Mouse (Mus musculus) hindbrain, embryonic 11.5 days (tissue): ENCODE results near the gene Prune2. TPM values are rescaled to one million over a fixed set of nuclear protein-coding genes. Genes with fewer than 3 reads are reported as not detected.

Source experiments
- ATAC-seq: fragments of 200-750 bp; cut with Nextera tagmentation; 2 replicates; pipeline ENCODE4 v1.8.0; 2017; ENCODE audit warnings: mild to moderate bottlenecking, moderate TSS enrichment, moderate library complexity; ENCODE audit not compliant: low FRiP score
- DNase-seq: peaks from one replicate; pipeline ENCODE4 v3.0.0-alpha.2; 2015; ENCODE audit warnings: low spot score
- H3K27ac ChIP-seq: fragments of 300-500 bp; sonication (generic); 2 replicates; pipeline ENCODE4 v1.5.1; 2014; ENCODE audit warnings: mild to moderate bottlenecking, low read depth, low read length
- H3K27me3 ChIP-seq: fragments of 300-500 bp; sonication (generic); 2 replicates; pipeline ENCODE4 v1.6.1; 2014; ENCODE audit warnings: mild to moderate bottlenecking, low read length, moderate library complexity, mixed read lengths; ENCODE audit not compliant: control insufficient read depth, insufficient read depth
- H3K36me3 ChIP-seq: fragments of 300-500 bp; sonication (generic); 2 replicates; pipeline ENCODE4 v1.6.1; 2014; ENCODE audit warnings: mild to moderate bottlenecking, low read length, moderate library complexity, mixed read lengths; ENCODE audit not compliant: control insufficient read depth, insufficient read depth
- H3K4me1 ChIP-seq: fragments of 300-500 bp; sonication (generic); replicated peaks from 2 replicates; pipeline ENCODE4 v1.6.1; 2014; ENCODE audit warnings: low read length, mixed read lengths; ENCODE audit not compliant: control insufficient read depth, insufficient read depth
- H3K4me2 ChIP-seq: fragments of 300-500 bp; sonication (generic); replicated peaks from 2 replicates; pipeline ENCODE4 v1.6.1; 2014; ENCODE audit warnings: mild to moderate bottlenecking, low read depth, low read length
- H3K4me3 ChIP-seq: fragments of 300-500 bp; sonication (generic); 2 replicates; pipeline ENCODE4 v1.5.1; 2014; ENCODE audit warnings: low read depth, low read length
- H3K9ac ChIP-seq: fragments of 300-500 bp; sonication (generic); 2 replicates; pipeline ENCODE4 v1.6.1; 2014; ENCODE audit warnings: low read depth, low read length
- H3K9me3 ChIP-seq: fragments of 300-500 bp; sonication (generic); 2 replicates; pipeline ENCODE4 v1.6.1; 2016; ENCODE audit warnings: low read length; ENCODE audit not compliant: control insufficient read depth
- WGBS: fragments of 180-500 bp; shearing (Covaris S2); extraction: QIAGEN DNeasy Blood & Tissue Kit; methylation state at CpG from one replicate; pipeline ENCODE4 v1.1.7; 2014; 5-methylcytosine and 5-hydroxymethylcytosine counted together
- polyA plus RNA-seq: library from polyadenylated mRNA; unstranded; fragments of >200 nt; fragmentation: Nextera tagmentation; extraction: Ambion mirVana; gene quantifications from 2 replicates; pipeline ENCODE4 v1.2.1, GENCODE M21; 2014

Gene Prune2
- polyA plus RNA-seq, 1 experiment from 2014 or later: 2.9 TPM

GRCm38 (mm10) chr19:17214896-17215520 is 259.1 kb downstream of the Prune2 start:
- H3K4me3 ChIP-seq: no peak overlapping the region
- no peak overlapping the region for H3K9ac ChIP-seq
- no peak overlapping the region for H3K4me2 ChIP-seq
- no peaks in the 10 kb centered on the region for H3K36me3 ChIP-seq
- no peaks in the 10 kb centered on the region for H3K9me3 ChIP-seq
- H3K27ac ChIP-seq: no peak overlapping the region
- DNase-seq (no peak), ATAC-seq (no peak)
- 86% methylated on average over 13 of the region's 13 CpGs for WGBS
- H3K4me1 ChIP-seq: no peaks in the 10 kb centered on the region
- no peaks in the 10 kb centered on the region for H3K27me3 ChIP-seq

- Histone ChIP-seq H3K27ac (no peak overlapping the region), H3K27me3 (no peaks in the 10 kb centered on the region), H3K4me3 (no peak overlapping the region), H3K4me2 (no peak overlapping the region), H3K36me3 (no peaks in the 10 kb centered on the region), H3K9ac (no peak overlapping the region), H3K4me1 (no peaks in the 10 kb centered on the region), H3K9me3 (no peaks in the 10 kb centered on the region)
- WGBS: 83% methylated on average over 3 of the region's 3 CpGs
- DNase-seq (no peak), ATAC-seq (no peak)
These were observed 262.3 kb downstream of the Prune2 start for GRCm38 (mm10) chr19:17218195-17218594.

DNA sequence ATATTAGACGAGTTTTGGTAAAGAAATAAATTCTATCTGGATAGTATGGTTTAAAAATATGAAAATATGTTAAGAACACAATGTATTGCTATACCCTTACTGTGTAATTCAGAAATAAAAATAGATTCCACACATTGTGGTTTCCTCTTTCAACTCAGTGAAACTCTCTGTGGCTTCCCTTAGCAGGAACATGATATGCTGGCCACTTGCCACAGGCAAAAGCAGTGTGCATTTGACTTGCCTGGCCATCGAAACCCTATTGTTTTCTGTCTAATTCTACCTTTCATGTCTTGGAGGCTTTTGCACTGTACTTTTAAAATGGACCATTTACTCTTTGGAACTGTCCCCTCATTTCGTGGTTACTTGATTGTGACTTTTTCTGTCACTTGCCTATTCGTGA is 267.9 kb downstream of the Prune2 start:
- DNase-seq (no peak), ATAC-seq (no peak)
- Histone ChIP-seq H3K27ac (no peak overlapping the region), H3K4me1 (no peaks in the 10 kb centered on the region), H3K36me3 (no peaks in the 10 kb centered on the region), H3K27me3 (no peaks in the 10 kb centered on the region), H3K4me3 (no peak overlapping the region), H3K9ac (no peak overlapping the region), H3K4me2 (no peak overlapping the region), H3K9me3 (no peaks in the 10 kb centered on the region)
- 88% methylated on average over 4 of the region's 4 CpGs for WGBS

GRCm38 (mm10) chr19:17225570-17226083 is 269.7 kb downstream of the Prune2 start:
- Histone ChIP-seq H3K9me3 (no peaks in the 10 kb centered on the region), H3K4me2 (no peak overlapping the region), H3K4me1 (no peaks in the 10 kb centered on the region), H3K9ac (no peak overlapping the region), H3K27ac (no peak overlapping the region), H3K4me3 (no peak overlapping the region), H3K36me3 (no peaks in the 10 kb centered on the region), H3K27me3 (no peaks in the 10 kb centered on the region)
- DNase-seq (no peak), ATAC-seq (no peak)
- WGBS: 62% methylated on average over 5 of the region's 5 CpGs

DNA sequence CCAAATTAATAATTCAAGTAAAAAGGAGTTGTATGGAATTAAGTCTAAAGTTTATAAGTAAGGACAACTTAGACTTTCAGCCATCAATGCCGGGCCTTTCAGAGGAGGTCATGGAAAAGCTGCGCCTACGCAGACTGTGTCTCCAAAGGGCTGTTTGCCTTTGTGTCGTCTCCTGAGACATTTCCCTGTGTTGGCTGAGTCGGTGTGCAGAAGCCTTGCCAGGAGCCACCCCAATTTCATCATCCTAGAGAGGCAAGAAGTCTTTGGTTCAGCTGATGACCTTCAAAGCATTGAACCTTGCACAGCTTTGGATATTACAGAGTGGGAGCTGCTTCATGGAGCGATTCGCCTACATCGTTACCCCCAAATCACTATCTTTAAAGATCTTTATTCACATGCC is 270.2 kb downstream of the Prune2 start:
- Histone ChIP-seq H3K27me3 (no peaks in the 10 kb centered on the region), H3K36me3 (no peaks in the 10 kb centered on the region), H3K4me3 (no peak overlapping the region), H3K4me1 (no peaks in the 10 kb centered on the region), H3K4me2 (no peak overlapping the region), H3K9ac (no peak overlapping the region), H3K9me3 (no peaks in the 10 kb centered on the region), H3K27ac (no peak overlapping the region)
- 90% methylated on average over 8 of the region's 8 CpGs for WGBS
- ATAC-seq (no peak), DNase-seq (no peak)

DNA sequence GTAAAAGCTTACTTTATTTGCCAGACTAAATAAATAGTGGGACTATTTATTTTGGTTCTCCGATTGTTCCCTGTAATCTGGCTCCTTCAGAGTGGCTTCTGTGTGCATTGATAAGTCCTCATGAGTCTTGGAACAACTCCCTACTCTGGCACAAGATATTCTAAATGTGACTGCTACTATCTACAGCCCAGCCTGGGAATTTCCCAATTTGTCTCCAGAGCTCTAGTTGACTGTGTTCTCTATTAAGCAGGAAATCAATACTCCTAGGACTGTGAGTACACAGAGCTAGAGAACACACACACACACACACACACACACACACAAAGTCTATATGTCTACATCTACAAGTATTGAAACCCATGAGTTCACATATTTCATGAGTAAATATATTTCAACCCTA is 274.1 kb downstream of the Prune2 start:
- DNase-seq (no peak), ATAC-seq (no peak)
- Histone ChIP-seq H3K4me2 (no peak overlapping the region), H3K27me3 (no peaks in the 10 kb centered on the region), H3K27ac (no peak overlapping the region), H3K4me3 (no peak overlapping the region), H3K4me1 (no peaks in the 10 kb centered on the region), H3K36me3 (no peaks in the 10 kb centered on the region), H3K9ac (no peak overlapping the region), H3K9me3 (no peaks in the 10 kb centered on the region)
- WGBS: 83% methylated on average over 1 of the region's 1 CpGs

GRCm38 (mm10) chr19:17238471-17238870 is 282.6 kb downstream of the Prune2 start:
- WGBS: 85% methylated on average over 3 of the region's 3 CpGs
- Histone ChIP-seq H3K9ac (no peak overlapping the region), H3K27me3 (no peaks in the 10 kb centered on the region), H3K4me1 (no peaks in the 10 kb centered on the region), H3K4me3 (no peak overlapping the region), H3K4me2 (no peak overlapping the region), H3K9me3 (no peaks in the 10 kb centered on the region), H3K27ac (no peak overlapping the region), H3K36me3 (no peaks in the 10 kb centered on the region)
- DNase-seq (no peak), ATAC-seq (no peak)

DNA sequence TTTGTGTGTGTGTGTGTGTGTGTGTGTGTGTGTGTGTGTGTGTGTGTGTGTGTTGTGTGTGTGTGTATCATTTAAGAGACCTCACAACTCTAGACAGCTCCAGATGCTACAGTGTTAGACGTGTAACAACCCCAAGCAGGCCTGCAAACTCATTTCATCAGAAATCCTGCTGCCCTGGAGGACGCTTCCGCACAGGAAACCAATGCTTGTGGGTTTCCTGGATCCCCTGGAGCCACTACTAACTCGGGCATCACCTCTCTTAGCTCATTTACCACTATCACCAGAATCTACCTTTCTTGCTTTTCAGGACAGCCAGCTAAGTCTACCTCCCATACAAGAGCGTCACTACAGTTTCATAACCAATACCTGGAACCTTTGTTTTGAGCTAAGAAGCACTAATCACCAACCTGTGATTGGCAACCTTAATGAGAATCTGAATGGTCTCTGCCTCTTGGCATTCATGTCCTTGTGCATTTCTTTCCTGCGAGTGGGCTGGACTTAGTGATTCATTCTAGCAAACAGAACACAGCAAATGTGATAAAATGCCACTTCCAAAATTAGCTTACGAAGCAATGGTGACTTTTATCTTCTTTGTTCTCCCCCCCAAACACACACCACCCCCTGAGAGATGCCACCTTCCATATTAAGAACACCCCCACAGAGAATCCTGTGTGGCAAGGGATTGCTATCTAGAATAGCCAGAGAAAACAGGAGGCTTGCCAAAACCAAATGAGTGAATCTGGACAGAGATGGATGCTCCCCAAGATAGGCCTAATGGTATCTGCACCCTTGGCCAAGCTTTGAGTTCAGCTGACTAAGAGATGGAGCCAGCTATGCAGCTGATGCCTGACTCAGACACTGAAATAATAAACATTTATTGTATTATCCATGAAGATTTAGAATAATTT is 284.5 kb downstream of the Prune2 start:
- no peaks in the 10 kb centered on the region for H3K36me3 ChIP-seq
- 91% methylated on average over 7 of the region's 7 CpGs for WGBS
- H3K4me2 ChIP-seq: no peak overlapping the region
- no peaks in the 10 kb centered on the region for H3K27me3 ChIP-seq
- no peak for ATAC-seq
- H3K27ac ChIP-seq: no peak overlapping the region
- no peak overlapping the region for H3K4me3 ChIP-seq
- H3K4me1 ChIP-seq: no peaks in the 10 kb centered on the region
- DNase-seq: no peak
- H3K9me3 ChIP-seq: no peaks in the 10 kb centered on the region
- no peak overlapping the region for H3K9ac ChIP-seq

DNA sequence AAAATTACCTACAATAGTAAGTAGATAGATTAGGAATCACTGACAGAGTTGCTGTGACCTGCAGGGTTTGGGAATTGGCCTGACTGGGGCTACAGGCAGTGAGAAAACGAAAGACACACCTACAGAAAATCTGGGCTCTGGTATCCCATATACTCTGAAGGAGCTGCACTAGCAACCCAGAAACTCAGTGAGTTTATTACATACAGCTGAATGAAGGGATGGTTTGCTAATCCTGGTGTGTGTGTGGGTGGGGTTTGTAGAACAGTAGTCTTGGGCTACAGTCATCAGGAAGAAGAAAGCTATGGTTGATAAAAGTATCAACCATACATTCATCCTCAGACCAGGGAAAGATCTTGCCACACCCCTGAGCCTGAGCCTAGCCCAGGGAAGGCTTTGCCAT is 285.3 kb downstream of the Prune2 start:
- H3K27me3 ChIP-seq: no peaks in the 10 kb centered on the region
- ATAC-seq (no peak), DNase-seq (no peak)
- H3K9me3 ChIP-seq: no peaks in the 10 kb centered on the region
- no peak overlapping the region for H3K27ac ChIP-seq
- H3K4me2 ChIP-seq: no peak overlapping the region
- H3K4me1 ChIP-seq: no peaks in the 10 kb centered on the region
- no peak overlapping the region for H3K4me3 ChIP-seq
- no peak overlapping the region for H3K9ac ChIP-seq
- 80% methylated on average over 1 of the region's 1 CpGs for WGBS
- H3K36me3 ChIP-seq: no peaks in the 10 kb centered on the region
